Mouse (Mus musculus): ENCODE results near the gene Olfr1339.

- TF ChIP-seq CTCF (IDR thresholded peaks at IDR 0.05) (no peak), EP300 (IDR thresholded peaks at IDR 0.05; ENCODE audit: insufficient read depth, low read depth, low read length) (no peak)
These were observed 26.7 kb downstream of the Olfr1339 start, which contains the start of gene Olfr1338 for GRCm38 (mm10) chr4:118758637-118759036.

Data from heart, adult 2 months (tissue).